Comparison of ENCODE assay signal across 8 mouse cellular contexts in the genomic region with DNA sequence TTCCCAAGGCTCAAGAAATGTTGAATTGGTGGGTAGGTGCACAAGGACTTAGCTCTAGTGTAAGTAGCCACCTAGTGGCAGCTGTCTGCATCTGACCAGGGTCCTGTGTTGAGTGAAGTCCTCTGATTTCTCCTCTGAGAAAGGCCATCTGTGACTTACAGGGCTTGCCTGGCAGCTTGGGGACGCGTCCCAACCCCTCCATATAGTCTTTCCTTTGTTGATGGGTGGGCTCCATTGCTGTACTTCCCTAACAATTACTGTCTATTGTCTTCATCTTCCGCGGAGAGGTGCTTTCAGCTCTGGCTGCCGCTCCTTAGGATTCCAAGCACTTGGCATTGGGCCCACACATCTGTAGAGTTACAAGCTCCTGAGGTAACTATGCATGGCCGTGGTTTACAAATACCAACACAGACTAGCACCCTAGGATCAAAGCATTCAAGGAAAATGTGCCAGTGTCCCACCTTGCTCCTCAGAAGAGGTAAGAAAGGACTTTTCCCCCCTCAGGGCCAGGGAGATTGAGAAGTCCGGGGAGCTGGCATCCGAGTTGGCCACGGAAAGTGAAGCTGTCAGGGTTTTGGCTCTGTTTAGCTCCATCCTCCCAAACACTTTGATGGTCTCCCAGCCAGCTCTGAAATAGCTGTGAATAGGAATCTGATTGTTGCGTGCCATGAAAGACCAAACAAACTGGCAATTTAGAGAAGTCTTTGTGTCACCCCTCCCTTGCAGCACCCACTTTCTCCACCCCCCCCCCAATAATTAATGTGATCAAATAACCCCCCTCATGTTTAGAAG.
DNase-seq lines count a peak whose midpoint lies in the region; ATAC-seq lines count a peak whose summit lies in the region.

No protein-coding gene starts in this region.

- H3K9ac ChIP-seq in intestine, embryonic 14.5 days (ENCODE audit: low read length): no peak overlapping the region
- H3K9ac ChIP-seq in midbrain, embryonic 14.5 days (replicated peaks; ENCODE audit: low read length): no peak overlapping the region
- no peak overlapping the region for H3K9ac ChIP-seq in stomach, embryonic 16.5 days (ENCODE audit: low read length)

- 0 out of 2 replicates have a peak overlapping the region, but pooled peaks have one; percentile 5 for H3K4me2 ChIP-seq in intestine, embryonic 14.5 days (ENCODE audit: low read length)
- H3K4me2 ChIP-seq in midbrain, embryonic 14.5 days (ENCODE audit: low read length): no peak overlapping the region
- 0 out of 2 replicates have a peak overlapping the region, but pooled peaks have one; percentile 1 for H3K4me2 ChIP-seq in stomach, embryonic 16.5 days (ENCODE audit: low read depth, low read length)

- intact Hi-C loops in gastrocnemius, postnatal 14 days (cut with DNase I; ENCODE audit: low total_unique reads): no loop called here
- intact Hi-C loops in left cerebral cortex, postnatal 4 days (cut with DNase I): loop anchor here (10.0 kb wide), 1 partner anchor 144 kb away; no protein-coding TSS in a partner anchor

- H3K27ac ChIP-seq in intestine, embryonic 14.5 days (ENCODE audit: low read depth): no peak overlapping the region
- H3K27ac ChIP-seq in midbrain, embryonic 14.5 days (replicated peaks; ENCODE audit: low read depth, low read length): no peak overlapping the region
- H3K27ac ChIP-seq in stomach, embryonic 16.5 days (ENCODE audit: low read length): no peak overlapping the region

- WGBS in intestine, embryonic 14.5 days: 31% methylated on average over 10 of the region's 10 CpGs
- 36% methylated on average over 10 of the region's 10 CpGs for WGBS in midbrain, embryonic 14.5 days
- WGBS in stomach, embryonic 16.5 days: 30% methylated on average over 10 of the region's 10 CpGs

- H3K4me3 ChIP-seq in intestine, embryonic 14.5 days (ENCODE audit: low read depth, low read length): no peak overlapping the region
- no peak overlapping the region for H3K4me3 ChIP-seq in midbrain, embryonic 14.5 days (replicated peaks; ENCODE audit: low read depth, low read length)
- H3K4me3 ChIP-seq in stomach, embryonic 16.5 days (replicated peaks; ENCODE audit: low read length): no peak overlapping the region

- H3K27me3 ChIP-seq in intestine, embryonic 14.5 days (replicated peaks; ENCODE audit: control insufficient read depth, insufficient read depth, low read length): no peaks in the 10 kb centered on the region
- H3K27me3 ChIP-seq in midbrain, embryonic 14.5 days (ENCODE audit: control insufficient read depth, insufficient read depth, low read length): no peaks in the 10 kb centered on the region
- no peaks in the 10 kb centered on the region for H3K27me3 ChIP-seq in stomach, embryonic 16.5 days (ENCODE audit: control insufficient read depth, insufficient read depth, low read length)

- no peaks in the 10 kb centered on the region for H3K4me1 ChIP-seq in intestine, embryonic 14.5 days (replicated peaks; ENCODE audit: control insufficient read depth, insufficient read depth, low read length)
- H3K4me1 ChIP-seq in midbrain, embryonic 14.5 days (ENCODE audit: control insufficient read depth, insufficient read depth, low read length): no peaks in the 10 kb centered on the region
- peaks cover 7% of the 10 kb centered on the region for H3K4me1 ChIP-seq in stomach, embryonic 16.5 days (ENCODE audit: control insufficient read depth, insufficient read depth, low read length)

- no peak for ATAC-seq in intestine, embryonic 14.5 days (replicated peaks; ENCODE audit: low FRiP score, low TSS enrichment, low read depth)
- ATAC-seq in midbrain, embryonic 14.5 days (ENCODE audit: low FRiP score, low TSS enrichment): peak; percentile 57
- ATAC-seq in stomach, embryonic 16.5 days (ENCODE audit: insufficient read depth, low FRiP score): peak; percentile 78

- H3K9me3 ChIP-seq in intestine, embryonic 14.5 days (ENCODE audit: control insufficient read depth, low read length): no peaks in the 10 kb centered on the region
- no peaks in the 10 kb centered on the region for H3K9me3 ChIP-seq in midbrain, embryonic 14.5 days (ENCODE audit: control insufficient read depth, low read length)
- H3K9me3 ChIP-seq in stomach, embryonic 16.5 days (replicated peaks; ENCODE audit: control insufficient read depth, low read length): no peaks in the 10 kb centered on the region

- peak; percentile 16 for DNase-seq in ovary, adult 18-20 months (ENCODE audit: low spot score)
- no peak for DNase-seq in ovary, postnatal 10 days (ENCODE audit: low spot score)
- DNase-seq in cerebellum, postnatal 4 days (ENCODE audit: low spot score in 2 of 2): peak; percentile 39 to 59
- DNase-seq in gastrocnemius, postnatal 14 days: peak; percentile 47
- peak; percentile 75 for DNase-seq in intestine, embryonic 14.5 days (ENCODE audit: low spot score)
- DNase-seq in left cerebral cortex, postnatal 4 days: peak; percentile 76
- peak; percentile 90 for DNase-seq in midbrain, embryonic 14.5 days

- no peaks in the 10 kb centered on the region for H3K36me3 ChIP-seq in intestine, embryonic 14.5 days (ENCODE audit: control insufficient read depth, insufficient read depth, low read length)
- H3K36me3 ChIP-seq in midbrain, embryonic 14.5 days (ENCODE audit: control insufficient read depth, insufficient read depth, low read length): no peaks in the 10 kb centered on the region
- H3K36me3 ChIP-seq in stomach, embryonic 16.5 days (ENCODE audit: control insufficient read depth, insufficient read depth, low read length): no peaks in the 10 kb centered on the region
